ENCODE assay signal across 13 mouse cellular contexts in the genomic region with DNA sequence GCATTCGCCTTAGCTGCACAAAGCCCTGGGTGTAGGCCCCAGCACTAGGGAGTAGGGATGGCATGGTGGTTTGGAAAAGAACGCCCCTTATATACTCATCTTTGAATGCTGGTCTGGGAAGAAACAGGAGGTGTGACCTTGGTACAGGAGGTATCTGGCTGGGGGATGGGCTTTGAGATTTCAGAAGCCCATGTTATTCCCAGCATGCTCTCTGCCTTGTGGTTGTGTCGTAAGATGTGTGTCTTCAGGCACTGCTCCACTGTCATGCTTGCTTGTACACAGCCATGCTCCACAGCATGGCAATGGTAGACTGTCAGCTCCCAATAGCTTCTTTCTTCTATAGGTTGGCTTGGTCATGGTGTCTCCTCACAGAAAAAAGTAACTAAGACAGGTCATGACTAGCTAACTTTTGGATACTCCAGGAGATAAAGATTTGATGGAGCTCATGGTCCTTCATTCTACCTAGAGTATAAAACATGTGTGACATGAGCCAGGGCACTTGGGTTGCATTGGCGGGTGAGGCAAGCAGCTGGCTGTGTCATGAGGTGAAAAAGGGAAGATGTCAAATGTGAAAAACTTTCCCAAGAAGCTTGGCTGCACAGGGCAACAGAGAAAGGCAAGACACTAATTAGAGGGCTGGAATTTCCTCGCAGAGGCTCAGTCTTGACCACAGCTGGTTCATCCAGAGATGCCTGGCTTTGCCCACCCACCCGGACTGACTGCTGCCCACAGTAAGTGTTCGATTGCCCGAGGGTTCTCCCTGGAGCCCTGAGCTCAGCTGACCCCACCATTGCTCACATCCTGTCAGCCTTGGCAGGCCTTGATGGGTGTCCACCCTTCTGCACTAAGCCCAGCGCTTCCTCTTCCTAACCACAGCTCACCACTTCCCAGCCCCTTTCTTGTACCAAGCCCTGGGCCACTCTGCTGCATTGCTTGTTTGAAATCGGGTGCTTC. TPM values are rescaled to one million over a fixed set of nuclear protein-coding genes. Genes with fewer than 3 reads are reported as not detected.
DNase-seq lines count a peak whose midpoint lies in the region; ATAC-seq and TF ChIP-seq lines count a peak whose summit lies in the region.
"Had no signal": no experiment of that assay in that cellular context is flagged by ENCODE, and none has a peak within 500 bp of the region (broad histone marks: within the 10 kb centered on the region; RNA-seq: fewer than 3 reads in every experiment).

No protein-coding gene starts in this region.

- no peak for ATAC-seq in hindbrain, embryonic 11.5 days (ENCODE audit: low FRiP score)

- no peak for TF ChIP-seq CTCF in thymus, adult 2 months (IDR thresholded peaks at IDR 0.05; ENCODE audit: borderline replicate concordance, control insufficient read depth, extremely low read depth, insufficient read depth, low read length, poor library complexity)

- H3K27me3 ChIP-seq in hindbrain, embryonic 11.5 days (ENCODE audit: control insufficient read depth, insufficient read depth, low read length), result no peaks in the 10 kb centered on the region
- no peaks in the 10 kb centered on the region for H3K27me3 ChIP-seq in thymus, adult 2 months (ENCODE audit: control insufficient read depth, insufficient read depth, low read length)
- H3K27me3 ChIP-seq: kidney, embryonic 15.5 days had no signal

- no peaks in the 10 kb centered on the region for H3K4me1 ChIP-seq in hindbrain, embryonic 11.5 days (replicated peaks; ENCODE audit: control insufficient read depth, insufficient read depth, low read length)
- H3K4me1 ChIP-seq in thymus, adult 2 months (replicated peaks; ENCODE audit: control insufficient read depth, insufficient read depth, low read length), result no peaks in the 10 kb centered on the region

- H3K27ac ChIP-seq in macrophage, result peak overlapping the region; percentile 93
- no peak overlapping the region for H3K27ac ChIP-seq in hindbrain, embryonic 11.5 days (ENCODE audit: low read depth, low read length)
- no peak overlapping the region for H3K27ac ChIP-seq in thymus, adult 2 months (ENCODE audit: control insufficient read depth, insufficient read depth, low read length)
- H3K27ac ChIP-seq: kidney, embryonic 15.5 days had no signal

- H3K79me2 ChIP-seq in macrophage (ENCODE audit: inconsistent target), result no peaks in the 10 kb centered on the region

- no peak overlapping the region for H3K9ac ChIP-seq in hindbrain, embryonic 11.5 days (ENCODE audit: low read depth, low read length)
- H3K9ac ChIP-seq: kidney, embryonic 15.5 days; lung, embryonic 14.5 days had no signal

- no peaks in the 10 kb centered on the region for H3K36me3 ChIP-seq in macrophage (ENCODE audit: inconsistent target)
- no peaks in the 10 kb centered on the region for H3K36me3 ChIP-seq in hindbrain, embryonic 11.5 days (ENCODE audit: control insufficient read depth, insufficient read depth, low read length)
- no peaks in the 10 kb centered on the region for H3K36me3 ChIP-seq in thymus, adult 2 months (ENCODE audit: control insufficient read depth, insufficient read depth, low read length)
- H3K36me3 ChIP-seq: kidney, embryonic 15.5 days had no signal

- DNase-seq in kidney, postnatal 10 days, result peak; percentile 41
- no peak for DNase-seq in kidney, adult 11 months
- peak; percentile 40 for DNase-seq in Muller cell, postnatal 12 days (ENCODE audit: inconsistent ontology term)
- DNase-seq in gastrocnemius, postnatal 14 days, result peak; percentile 47
- DNase-seq in hindbrain, embryonic 11.5 days (ENCODE audit: low spot score), result no peak
- no peak for DNase-seq in thymus, adult 2 months
- no peak for DNase-seq in embryo, embryonic 10.5 days (ENCODE audit: low spot score)
- DNase-seq: cerebellum, adult 8-10 months; lung, embryonic 14.5 days; right cerebral cortex, postnatal 4 days; thymus, adult 18-20 months had no signal

- no peak overlapping the region for H3K4me3 ChIP-seq in macrophage (ENCODE audit: inconsistent target)
- no peak overlapping the region for H3K4me3 ChIP-seq in hindbrain, embryonic 11.5 days (ENCODE audit: low read depth, low read length)
- no peak overlapping the region for H3K4me3 ChIP-seq in thymus, adult 2 months (ENCODE audit: control insufficient read depth, insufficient read depth, low read length)
- H3K4me3 ChIP-seq: kidney, embryonic 15.5 days had no signal

- no peak for TF ChIP-seq POLR2A in thymus, adult 2 months (IDR thresholded peaks at IDR 0.05; ENCODE audit: control insufficient read depth, extremely low read depth, insufficient read depth, low read length, poor library complexity)

- H3K9me3 ChIP-seq in hindbrain, embryonic 11.5 days (ENCODE audit: control insufficient read depth, low read length), result no peaks in the 10 kb centered on the region; the same call in 1 of the 2 replicates

- WGBS in macrophage (ENCODE audit: missing documents), result 20% methylated on average over 10 of the region's 10 CpGs
- WGBS in hindbrain, embryonic 11.5 days, result 86% methylated on average over 10 of the region's 10 CpGs
- WGBS in thymus, adult 2 months, result 43% methylated on average over 10 of the region's 10 CpGs

- intact Hi-C loops in gastrocnemius, postnatal 14 days (cut with DNase I; ENCODE audit: low total_unique reads), result no loop called here

- H3K4me2 ChIP-seq in hindbrain, embryonic 11.5 days (replicated peaks; ENCODE audit: low read depth, low read length), result no peak overlapping the region
- H3K4me2 ChIP-seq: kidney, embryonic 15.5 days; lung, embryonic 14.5 days had no signal

RNA-seq across cellular contexts. Expression of a gene that starts 10.6 kb away (rescaled TPM):
- total RNA-seq in gastrocnemius, postnatal 14 days (2021), result 100 to 1,000 TPM in 1 of 2 experiments, 10 to 100 TPM in 1; 73.8 to 101 TPM
- 1,000 to 10,000 TPM in 10 of 26 experiments, 100 to 1,000 TPM in 16; 161 to 1,849 (median 957) TPM for total RNA-seq in macrophage (2018; cell fraction: chromatin; rRNA removed)
- 100 to 1,000 TPM; 187 to 924 (median 416) TPM for total RNA-seq in macrophage (2018; cell fraction: cytosol; rRNA removed)
- 1,000 to 10,000 TPM in 20 of 26 experiments, 100 to 1,000 TPM in 6; 439 to 3,096 (median 1,237) TPM for total RNA-seq in macrophage (2018; cell fraction: nucleus; rRNA removed)
- polyA plus RNA-seq in macrophage (2018), result 315 to 785 TPM (median 440 TPM) in 3 replicates
- polyA plus RNA-seq in hindbrain, embryonic 11.5 days (2014; fragmentation: Nextera tagmentation; extraction: Ambion mirVana), result 66.3 and 67.1 TPM in 2 replicates
- 35.3 and 40.3 TPM in 2 replicates for polyA plus RNA-seq in thymus, adult 2 months (2012; rRNA removed)

RNA-seq across cellular contexts. Expression of a gene that starts 11.2 kb away (rescaled TPM):
- 10 to 100 TPM; 16.1 to 16.6 TPM for total RNA-seq in gastrocnemius, postnatal 14 days (2021)
- total RNA-seq in macrophage (2018; cell fraction: chromatin; rRNA removed), result 100 to 1,000 TPM; 187 to 439 (median 329) TPM
- total RNA-seq in macrophage (2018; cell fraction: cytosol; rRNA removed), result 100 to 1,000 TPM; 105 to 151 (median 131) TPM
- total RNA-seq in macrophage (2018; cell fraction: nucleus; rRNA removed), result 100 to 1,000 TPM; 141 to 357 (median 222) TPM
- polyA plus RNA-seq in macrophage (2018), result 122 to 141 TPM (median 128 TPM) in 3 replicates
- polyA plus RNA-seq in hindbrain, embryonic 11.5 days (2014; fragmentation: Nextera tagmentation; extraction: Ambion mirVana), result 6.0 and 6.9 TPM in 2 replicates
- 168 and 185 TPM in 2 replicates for polyA plus RNA-seq in thymus, adult 2 months (2012; rRNA removed)

RNA-seq across cellular contexts. Expression of a gene that starts 35.2 kb away (rescaled TPM):
- 1 to 10 TPM; 2.3 to 2.7 TPM for total RNA-seq in gastrocnemius, postnatal 14 days (2021)
- total RNA-seq in macrophage (2018; cell fraction: chromatin; rRNA removed), result 10 to 100 TPM in 12 of 26 experiments, 1 to 10 TPM in 14; 2.5 to 24.2 (median 10.0) TPM
- total RNA-seq in macrophage (2018; cell fraction: cytosol; rRNA removed), result 1 to 10 TPM; 2.9 to 6.7 (median 4.8) TPM
- total RNA-seq in macrophage (2018; cell fraction: nucleus; rRNA removed), result 10 to 100 TPM in 21 of 26 experiments, 1 to 10 TPM in 5; 7.8 to 28.3 (median 15.6) TPM
- 2.7 to 5.4 TPM (median 4.6 TPM) in 3 replicates for polyA plus RNA-seq in macrophage (2018)
- 8.6 and 9.3 TPM in 2 replicates for polyA plus RNA-seq in hindbrain, embryonic 11.5 days (2014; fragmentation: Nextera tagmentation; extraction: Ambion mirVana)
- polyA plus RNA-seq in thymus, adult 2 months (2012; rRNA removed), result 14.2 and 15.0 TPM in 2 replicates

RNA-seq across cellular contexts. Expression of a gene that starts 36.8 kb away (rescaled TPM):
- total RNA-seq in gastrocnemius, postnatal 14 days (2021), result 1 to 10 TPM; 4.9 to 5.5 TPM
- total RNA-seq in macrophage (2018; cell fraction: chromatin; rRNA removed), result 10 to 100 TPM in 25 of 26 experiments, 1 to 10 TPM in 1; 7.8 to 78.4 (median 39.8) TPM
- 10 to 100 TPM in 25 of 26 experiments, 1 to 10 TPM in 1; 7.3 to 47.6 (median 21.3) TPM for total RNA-seq in macrophage (2018; cell fraction: cytosol; rRNA removed)
- 10 to 100 TPM; 20.0 to 60.7 (median 31.8) TPM for total RNA-seq in macrophage (2018; cell fraction: nucleus; rRNA removed)
- polyA plus RNA-seq in macrophage (2018), result 28.7 to 37.7 TPM (median 31.1 TPM) in 3 replicates
- 4.3 and 4.9 TPM in 2 replicates for polyA plus RNA-seq in hindbrain, embryonic 11.5 days (2014; fragmentation: Nextera tagmentation; extraction: Ambion mirVana)
- 69.3 and 79.2 TPM in 2 replicates for polyA plus RNA-seq in thymus, adult 2 months (2012; rRNA removed)

Comparison
In these comparisons a context has a peak if more than half of its experiments do, and no peak if none do; other contexts are left out.
1. DNase-seq: peak in kidney, postnatal 10 days (single experiment), Muller cell, postnatal 12 days (single experiment) and gastrocnemius, postnatal 14 days (single experiment); none in kidney, adult 11 months (single experiment), hindbrain, embryonic 11.5 days (single experiment), thymus, adult 2 months (single experiment) and embryo, embryonic 10.5 days (single experiment).
2. RNA of a gene that starts 11.2 kb away (polyA plus RNA-seq): 168 to 185 TPM in thymus, adult 2 months and 122 to 141 TPM in macrophage; 6.0 to 6.9 TPM in hindbrain, embryonic 11.5 days; every median in the first group is over 10 times any median in the second.